Mouse (Mus musculus): ENCODE measurements at regions not wholly inside any gene's neighbourhood (a gene's known extent, or its start where the extent isn't known, plus 50 kb on each side); places are given as distances from the start of the nearest gene placed in this dataset.

- DNase-seq (ENCODE audit: low spot score in 2 of 2) = no peak
These were observed 175.4 kb downstream of the Cct6b start for GRCm38 (mm10) chr11:82588744-82589143.

- no peak for DNase-seq (ENCODE audit: low spot score in 2 of 2)
These were observed 184.2 kb downstream of the Cct6b start for GRCm38 (mm10) chr11:82579841-82580415.

DNA sequence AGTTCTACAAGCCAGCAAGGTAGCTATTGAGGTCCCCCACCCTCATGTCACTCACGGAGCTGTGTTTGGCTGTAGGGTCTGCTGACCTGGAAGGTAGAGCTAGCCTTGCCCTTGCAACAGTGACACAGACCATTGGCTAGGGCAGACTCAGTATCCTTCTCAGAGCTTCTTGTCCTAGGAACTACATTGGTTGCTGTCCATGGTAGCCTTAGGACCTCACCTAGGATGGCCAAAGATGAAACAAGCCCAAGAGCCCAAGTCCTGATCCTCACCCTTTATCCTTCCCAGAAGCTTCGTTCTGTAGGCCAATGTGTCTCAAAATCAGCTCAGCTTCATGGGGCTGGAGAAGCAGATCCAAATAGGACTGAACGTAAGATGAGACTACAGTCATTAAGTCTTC, 187.3 kb downstream of the Tmem132e start:
- DNase-seq (ENCODE audit: low spot score in 2 of 2) = no peak

DNA sequence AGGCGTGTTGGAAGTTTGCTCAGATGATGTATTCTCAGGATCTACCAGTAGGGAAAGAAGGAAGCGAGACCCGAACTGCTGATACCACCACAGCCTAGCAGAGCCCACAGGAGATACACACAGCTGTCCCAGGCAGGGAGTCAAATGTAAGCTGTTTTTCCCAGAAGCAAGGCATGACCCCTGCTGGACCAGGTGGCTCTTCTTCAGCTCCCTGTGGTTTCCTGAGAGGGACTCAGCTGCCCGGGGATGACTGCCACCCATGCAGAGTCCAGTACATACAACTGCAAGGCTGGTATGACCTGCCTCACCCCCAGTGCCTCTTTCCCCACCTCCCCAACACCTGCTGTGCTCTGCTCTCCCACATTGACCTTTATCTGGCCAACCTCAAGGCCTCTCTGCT, 184.4 kb downstream of the Tmem132e start:
- DNase-seq (ENCODE audit: low spot score in 2 of 2) = no peak

- DNase-seq (ENCODE audit: low spot score in 2 of 2) = no peak
These were observed 182.8 kb downstream of the Tmem132e start for GRCm38 (mm10) chr11:82571525-82571924.

GRCm38 (mm10) chr11:82569819-82570218, 181.1 kb downstream of the Tmem132e start:
- no peak for DNase-seq (ENCODE audit: low spot score in 2 of 2)

DNA sequence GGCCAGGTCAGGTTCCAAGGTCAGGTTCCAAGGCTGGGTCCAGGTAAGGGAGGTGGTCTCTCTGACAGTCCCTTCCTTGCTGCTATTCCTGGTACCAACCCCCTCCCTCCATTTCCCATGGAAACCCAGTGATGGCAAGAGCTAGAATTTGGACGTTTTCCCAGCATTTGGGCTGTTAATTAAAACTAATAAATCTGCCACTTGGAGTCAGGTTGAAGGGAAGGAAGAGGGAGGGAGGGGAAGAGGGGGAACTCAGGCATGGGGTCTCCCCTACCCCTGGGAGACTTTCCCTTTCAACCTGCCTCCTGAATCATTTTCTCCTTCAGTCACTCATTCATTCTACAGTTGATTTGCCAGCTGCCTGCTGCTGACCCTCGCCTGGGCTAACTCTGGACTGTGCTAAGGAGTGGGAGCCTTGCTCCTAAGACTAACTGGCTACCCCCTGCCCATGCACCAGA, 179.5 kb downstream of the Tmem132e start:
- DNase-seq (ENCODE audit: low spot score in 2 of 2) = no peak

- DNase-seq (ENCODE audit: low spot score in 2 of 2) = no peak
These were observed 178.4 kb downstream of the Tmem132e start for GRCm38 (mm10) chr11:82567014-82567685.

- DNase-seq (ENCODE audit: low spot score in 2 of 2) = no peak
These were observed 177.4 kb downstream of the Tmem132e start for GRCm38 (mm10) chr11:82566092-82566491.

DNA sequence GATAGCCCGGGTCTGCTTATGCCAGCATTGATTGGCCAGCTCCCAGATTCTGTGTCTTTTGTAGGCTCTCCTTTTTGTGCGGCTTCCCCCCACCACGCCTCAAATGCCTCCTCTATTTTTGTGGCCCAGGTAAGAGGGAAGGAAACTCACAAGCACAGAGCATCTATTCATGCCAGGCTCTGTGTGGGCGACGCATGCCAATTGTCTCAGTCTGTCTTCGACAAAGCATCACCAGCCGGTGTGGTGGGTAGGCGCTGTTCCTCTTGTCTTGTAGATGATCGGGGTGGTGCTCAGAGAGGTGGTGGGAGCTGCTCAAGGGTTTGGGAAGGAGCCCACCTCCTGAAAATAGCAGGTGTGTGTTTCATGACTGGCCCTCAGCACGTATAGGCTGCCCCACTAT, 175.5 kb downstream of the Tmem132e start:
- no peak for DNase-seq (ENCODE audit: low spot score in 2 of 2)

DNA sequence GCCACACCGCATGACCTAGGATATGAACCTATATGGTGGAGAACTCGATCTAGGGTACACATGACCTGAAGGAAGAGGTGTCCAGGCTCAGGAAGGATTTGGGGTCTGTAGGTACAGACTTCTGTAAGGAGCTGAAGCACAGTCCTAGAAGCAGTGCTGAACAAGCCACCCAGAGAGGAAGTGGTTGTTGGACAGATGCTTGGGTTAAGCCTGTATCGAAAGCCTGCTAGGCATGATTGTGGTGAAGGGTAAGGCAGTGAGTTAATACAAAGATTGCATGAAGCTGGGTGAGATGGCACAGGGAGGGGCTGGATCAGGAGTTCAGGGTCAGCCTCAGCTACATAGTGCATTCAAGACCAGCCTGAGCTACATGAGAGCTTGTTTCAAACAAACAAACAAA, 153.3 kb downstream of the Tmem132e start:
- DNase-seq (ENCODE audit: low spot score in 2 of 2) = no peak

GRCm38 (mm10) chr11:82541376-82541775, 152.7 kb downstream of the Tmem132e start:
- no peak for DNase-seq (ENCODE audit: low spot score in 2 of 2)

GRCm38 (mm10) chr11:82537931-82538330, 149.2 kb downstream of the Tmem132e start:
- DNase-seq (ENCODE audit: low spot score in 2 of 2) = no peak

DNA sequence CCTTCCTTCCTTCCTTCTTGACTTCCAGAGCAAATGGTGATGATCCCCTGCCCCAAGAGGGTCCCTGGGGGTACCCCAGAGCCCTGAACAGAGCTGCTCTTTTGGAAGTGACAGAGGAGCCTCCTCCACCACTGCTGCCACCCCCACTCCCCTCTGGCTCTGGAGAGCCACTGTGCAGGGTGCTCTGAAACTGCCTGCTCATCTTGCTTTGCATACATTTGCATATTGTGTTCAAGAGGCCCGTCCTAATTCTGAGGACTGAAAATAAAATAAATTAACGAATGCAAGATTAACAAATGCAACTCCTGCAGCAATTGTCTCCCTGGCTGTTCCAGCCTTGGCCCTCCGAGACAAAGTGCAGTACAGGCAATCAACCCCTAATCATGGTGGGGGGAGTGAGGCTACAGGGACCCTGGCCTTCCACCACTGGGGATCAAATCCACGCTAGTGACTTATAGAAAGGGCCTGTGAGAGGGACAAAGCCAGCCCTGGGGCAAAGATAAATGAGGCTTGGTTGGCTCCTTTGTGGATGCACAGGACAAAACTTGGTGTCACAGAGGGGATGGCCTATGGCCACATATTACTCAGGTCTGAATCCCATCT, 134.6 kb downstream of the Tmem132e start:
- DNase-seq (ENCODE audit: low spot score in 2 of 2) = no peak

DNA sequence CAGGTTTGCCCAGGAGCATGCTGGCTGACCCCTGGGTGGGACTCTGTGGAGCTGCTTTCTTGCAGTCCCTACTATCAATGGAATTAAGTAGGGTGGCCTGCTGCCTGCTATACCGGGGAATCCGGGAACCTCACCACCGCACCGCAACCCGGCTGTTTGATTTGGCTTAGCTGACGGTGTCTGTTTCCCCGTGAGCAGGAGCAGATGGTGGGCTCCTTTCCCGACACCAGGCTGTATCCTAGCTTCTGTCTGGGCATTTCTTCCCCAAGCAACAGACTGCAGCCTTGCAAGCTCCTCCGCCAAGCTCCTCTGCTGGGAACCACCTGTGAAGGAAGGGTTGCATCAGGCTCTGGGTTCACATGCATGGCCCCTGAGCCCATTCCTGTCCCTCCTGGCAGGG, 132.7 kb downstream of the Tmem132e start:
- no peak for DNase-seq (ENCODE audit: low spot score in 2 of 2)

- no peak for DNase-seq (ENCODE audit: low spot score in 2 of 2)
These were observed 130.0 kb downstream of the Tmem132e start for GRCm38 (mm10) chr11:82518691-82519090.

DNA sequence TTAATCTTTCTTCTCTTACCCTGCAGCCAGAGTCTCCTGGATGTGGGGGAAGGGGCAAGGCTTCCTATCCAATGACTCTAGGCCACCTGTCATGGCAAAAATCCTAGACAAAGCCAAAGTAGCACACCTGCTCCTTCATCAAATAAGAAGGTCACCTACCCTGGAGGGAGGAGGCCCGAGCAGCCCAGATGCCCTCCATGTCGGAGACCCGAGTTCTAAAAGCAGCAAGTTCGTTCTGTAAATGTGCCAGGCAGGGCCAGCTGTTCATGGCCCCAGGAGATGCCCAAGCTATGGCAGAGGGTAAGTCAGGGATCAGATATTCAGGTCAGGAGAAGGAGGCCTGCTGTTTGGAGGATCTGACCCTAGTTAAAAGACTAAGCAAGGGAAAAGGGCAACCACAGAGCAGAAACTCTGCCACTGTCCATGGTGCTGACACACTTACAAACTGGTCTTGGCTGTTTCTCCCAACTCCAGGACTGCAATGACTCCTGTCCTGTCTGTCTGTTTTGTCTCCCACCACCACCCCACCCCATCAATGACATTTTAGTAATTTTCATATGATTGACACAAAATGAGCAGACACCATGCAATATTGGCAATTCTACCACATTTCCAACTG, 125.9 kb downstream of the Tmem132e start:
- no peak for DNase-seq (ENCODE audit: low spot score in 2 of 2)

DNA sequence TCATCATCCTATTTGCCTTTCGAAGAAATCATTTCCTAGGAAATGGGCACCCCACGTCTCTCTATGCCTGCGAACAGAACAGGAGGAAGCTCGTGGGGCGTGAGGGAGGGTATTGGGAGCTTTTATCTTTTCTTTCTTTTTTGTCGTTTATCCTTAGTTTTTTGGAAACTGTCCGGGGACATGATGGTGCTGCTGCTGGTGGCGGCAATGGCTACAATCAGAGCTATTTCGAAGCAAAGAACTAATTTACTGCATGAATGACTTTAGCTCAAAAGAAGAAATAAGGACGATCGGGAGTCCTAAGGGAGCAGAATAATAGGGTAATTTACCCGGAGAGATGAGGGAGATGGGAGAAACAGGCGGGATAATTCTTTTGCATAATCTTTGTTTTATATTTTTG, 119.9 kb downstream of the Tmem132e start:
- DNase-seq (ENCODE audit: low spot score in 2 of 2) = no peak

All from natural killer cell, adult 2 months (primary cell).